Mouse (Mus musculus) G1E (cell line): ENCODE results near the gene Nfatc2.

Experiments
- CTCF ChIP-seq: IDR thresholded peaks from 2 replicates; pipeline ENCODE4 v1.5.1; 2012; ENCODE audit warnings: low read depth, low read length, inconsistent platforms, mixed read lengths
- GATA1 ChIP-seq: IDR thresholded peaks from 2 replicates; pipeline ENCODE4 v1.6.1; 2012; ENCODE audit warnings: borderline replicate concordance, low read length, inconsistent platforms, mixed read lengths

DNA sequence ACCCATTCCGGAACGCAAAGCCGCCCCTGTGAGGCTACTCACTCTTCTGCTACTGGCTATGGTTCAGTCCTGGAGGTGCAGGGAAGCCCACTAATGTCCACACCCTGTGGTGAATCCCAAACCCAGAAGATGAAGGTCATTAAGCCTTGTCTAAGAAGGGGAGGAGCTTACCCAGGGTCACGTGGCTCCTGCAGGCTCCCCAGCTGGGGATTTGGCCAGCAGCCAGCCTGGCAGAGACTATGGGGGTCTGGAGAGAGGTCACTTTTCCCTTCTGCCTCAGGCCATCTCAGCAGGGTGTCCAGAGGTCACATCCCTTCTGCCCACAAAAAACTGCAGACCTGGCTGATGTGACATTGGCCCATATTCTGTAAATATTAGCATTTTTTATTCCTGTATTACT lies 153.9 kb downstream of the Nfatc2 start:
- TF ChIP-seq CTCF (no peak), GATA1 (no peak)
